Mouse (Mus musculus): Measurements from ENCODE around the gene Gm8300. TPM values are rescaled to one million over a fixed set of nuclear protein-coding genes. Genes with fewer than 3 reads are reported as not detected.

The Gm8300 gene
- polyA plus RNA-seq (2017; shearing (Covaris generic)), result not detected

GRCm38 (mm10) chr12:87514016-87514415 is at the start of gene Gm8300:
Gene Gm8300, plus strand, starts transcription at chr12:87514316.

GRCm38 (mm10) chr12:87471964-87472786 is 41.9 kb upstream of the Gm8300 start, which contains the start of gene Snw1:
Gene Snw1, minus strand, starts transcription at chr12:87472274.

GRCm38 (mm10) chr12:87494421-87494820 is 19.7 kb upstream of the Gm8300 start, which contains the start of gene Gm5788:
Gene Gm5788, plus strand, starts transcription at chr12:87494721.

Other genes with a start within 250 kb of the Gm8300 start
- gene Vipas39, start 248.1 kb upstream of the Gm8300 start, polyA plus RNA-seq (2017; shearing (Covaris generic)), result 43.2 TPM
- 187 TPM for gene Ahsa1, start 247.8 kb upstream of the Gm8300 start, polyA plus RNA-seq (2017; shearing (Covaris generic))
- gene Ism2, start 214.6 kb upstream of the Gm8300 start, polyA plus RNA-seq (2017; shearing (Covaris generic)), result not detected
- 76.1 TPM for gene Sptlc2, start 126.0 kb upstream of the Gm8300 start, polyA plus RNA-seq (2017; shearing (Covaris generic))
- 98.4 TPM for gene Slirp, start 70.4 kb upstream of the Gm8300 start, polyA plus RNA-seq (2017; shearing (Covaris generic))
- gene Alkbh1, start 70.3 kb upstream of the Gm8300 start, polyA plus RNA-seq (2017; shearing (Covaris generic)), result 86.8 TPM
- 216 TPM for gene Snw1, start 42.0 kb upstream of the Gm8300 start, polyA plus RNA-seq (2017; shearing (Covaris generic))
- gene Gm5788, start 19.6 kb upstream of the Gm8300 start, polyA plus RNA-seq (2017; shearing (Covaris generic)), result not detected
- not detected for gene Oog1, start 88.4 kb downstream of the Gm8300 start, polyA plus RNA-seq (2017; shearing (Covaris generic))
- gene Gm4027, start 104.6 kb downstream of the Gm8300 start, polyA plus RNA-seq (2017; shearing (Covaris generic)), result not detected
- not detected for gene Gm16381, start 130.3 kb downstream of the Gm8300 start, polyA plus RNA-seq (2017; shearing (Covaris generic))

Measured in CD4-positive, CD25-positive, alpha-beta regulatory T cell, adult 9 weeks (primary cell).